Mouse (Mus musculus) adrenal gland, postnatal 10 days (tissue): Measurements from ENCODE around the gene Phka2. TPM values are rescaled to one million over a fixed set of nuclear protein-coding genes. Genes with fewer than 3 reads are reported as not detected.

Source experiments
- DNase-seq: peaks from one replicate; pipeline ENCODE4 v3.0.0; 2021; ENCODE audit warnings: mixed read lengths
- total RNA-seq, 2 experiments: library from RNA; stranded (reverse); gene quantifications; 2 replicates each; pipeline ENCODE4 v1.2.3; 2021

Phka2 gene
- total RNA-seq, 2 experiments from 2014 or later: 22.3 to 29.3 TPM

DNA sequence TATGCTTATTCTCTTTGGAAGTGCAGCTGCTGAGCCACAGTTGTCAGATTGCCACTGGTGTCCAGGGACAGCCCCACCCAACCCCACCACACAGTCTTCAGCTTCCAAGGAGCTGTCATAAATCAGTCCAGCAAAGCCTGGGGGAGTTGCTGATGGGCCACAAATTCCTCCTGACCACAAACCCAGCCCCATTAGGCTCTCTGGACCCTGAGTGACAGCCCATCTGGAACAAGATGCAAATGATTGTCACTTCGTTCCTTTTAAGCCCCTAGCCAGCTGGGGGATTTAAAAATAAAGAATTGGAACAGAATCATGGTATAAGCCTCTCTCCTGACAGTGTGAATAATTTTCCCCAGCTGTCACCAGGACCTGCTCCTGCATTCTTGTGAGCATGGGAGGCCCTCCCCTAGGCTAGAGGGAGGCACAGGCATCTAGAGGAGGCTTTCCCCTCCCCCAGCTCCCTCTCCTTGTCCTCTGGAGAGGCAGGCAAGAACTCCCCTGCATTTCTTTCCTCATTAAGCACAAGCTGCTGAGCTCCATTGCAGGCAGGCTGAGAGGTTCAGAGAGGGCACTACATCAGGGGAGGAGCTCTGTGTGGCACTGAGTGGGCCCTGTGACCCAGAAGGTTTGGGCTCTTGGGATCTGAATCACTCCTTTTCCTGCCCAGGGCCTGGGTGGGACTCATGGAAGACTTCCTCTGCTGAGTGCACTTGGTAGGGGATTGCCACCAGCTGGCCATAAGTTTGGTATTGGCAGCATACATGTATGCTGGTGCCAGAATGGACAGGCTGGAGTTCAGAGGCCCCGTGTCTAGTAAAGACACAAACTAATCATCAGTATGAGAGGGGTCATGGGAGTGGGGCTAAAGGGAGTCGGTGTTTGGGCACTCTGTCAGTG lies 96.8 kb downstream of the Phka2 start:
- DNase-seq: no peak

DNA sequence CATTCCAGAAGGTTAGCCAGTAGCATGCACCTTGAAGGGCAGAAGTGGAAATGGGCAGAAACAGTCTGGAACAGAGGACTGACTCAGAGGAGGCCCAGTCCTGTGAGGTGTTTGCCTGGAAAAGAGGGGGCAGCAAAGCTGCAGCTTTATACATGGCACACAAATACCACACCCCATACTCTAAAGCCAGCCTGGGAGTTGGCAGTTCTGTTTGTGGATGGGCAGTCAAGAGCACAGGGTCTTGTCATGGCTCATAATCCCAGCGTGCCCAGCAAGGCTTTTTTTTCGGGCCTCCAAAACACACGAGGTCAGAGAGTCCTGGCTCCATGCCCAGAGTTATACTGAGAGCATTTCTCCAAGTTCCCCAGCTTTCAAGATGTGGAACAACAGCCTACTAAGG lies 99.1 kb downstream of the Phka2 start:
- peak; percentile 54 for DNase-seq

DNA sequence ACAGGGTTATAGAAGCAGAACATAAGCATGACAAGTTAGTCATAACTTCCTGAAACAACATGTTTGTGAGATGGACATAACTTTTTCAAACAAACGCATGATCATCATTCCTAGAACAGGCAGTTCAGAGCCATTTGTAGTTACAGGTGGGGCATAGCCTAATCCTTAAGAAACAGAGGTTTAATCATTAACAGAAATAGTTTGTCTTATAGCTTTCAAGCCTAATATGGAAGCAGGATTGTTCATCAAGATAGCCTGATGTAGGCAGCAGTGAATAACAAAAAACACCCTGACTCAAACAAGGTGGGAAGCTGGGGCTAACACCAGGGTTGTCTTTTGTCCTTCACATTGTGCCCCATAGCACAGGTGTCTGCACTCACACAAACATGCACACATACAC lies 100.8 kb downstream of the Phka2 start:
- DNase-seq: no peak

DNA sequence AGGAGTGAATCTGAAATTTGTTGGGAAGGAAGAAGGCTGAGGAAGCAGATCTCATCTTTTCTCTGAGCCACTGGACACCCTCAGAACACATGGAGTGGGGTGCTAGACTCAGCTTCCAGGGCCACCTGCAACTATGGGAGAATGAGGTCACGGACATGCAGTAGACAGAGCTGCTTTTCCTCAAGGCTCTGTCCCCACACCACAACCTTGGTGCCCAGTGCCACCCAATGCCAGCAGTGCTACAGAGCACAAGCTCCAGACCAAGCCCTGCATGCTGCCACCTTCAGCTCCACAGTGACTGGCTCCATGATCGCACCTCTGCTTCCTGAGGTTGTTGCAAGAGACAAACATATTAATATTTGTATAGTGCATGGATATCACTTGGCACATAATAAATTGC lies 101.3 kb downstream of the Phka2 start:
- peak; percentile 31 for DNase-seq

DNA sequence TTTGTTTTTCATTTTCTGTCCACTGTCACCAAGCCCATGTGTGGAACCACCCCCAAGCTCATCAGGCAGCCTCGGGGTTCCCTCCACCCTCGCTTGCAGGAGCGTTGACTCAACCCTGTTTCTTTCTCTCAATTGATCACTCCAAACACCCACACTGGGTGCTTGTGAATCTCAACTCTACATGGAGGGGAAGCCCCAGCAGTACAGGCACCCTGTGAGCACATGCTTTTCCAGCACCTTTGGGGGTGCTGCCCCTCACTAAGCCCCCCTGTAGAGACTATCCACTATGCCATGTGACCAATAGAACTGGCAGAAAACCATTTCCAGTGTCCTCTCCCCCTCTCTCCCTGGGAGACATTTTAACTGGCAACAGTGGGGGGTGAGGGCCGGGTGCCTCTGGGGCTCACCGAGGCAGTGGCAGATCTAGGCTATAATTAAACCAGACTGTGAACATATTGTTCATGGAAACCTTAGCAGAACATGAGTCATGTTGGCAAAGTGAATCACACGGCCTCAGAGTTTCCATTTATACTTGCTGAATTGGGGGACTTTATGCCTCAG lies 102.1 kb downstream of the Phka2 start:
- DNase-seq: no peak

DNA sequence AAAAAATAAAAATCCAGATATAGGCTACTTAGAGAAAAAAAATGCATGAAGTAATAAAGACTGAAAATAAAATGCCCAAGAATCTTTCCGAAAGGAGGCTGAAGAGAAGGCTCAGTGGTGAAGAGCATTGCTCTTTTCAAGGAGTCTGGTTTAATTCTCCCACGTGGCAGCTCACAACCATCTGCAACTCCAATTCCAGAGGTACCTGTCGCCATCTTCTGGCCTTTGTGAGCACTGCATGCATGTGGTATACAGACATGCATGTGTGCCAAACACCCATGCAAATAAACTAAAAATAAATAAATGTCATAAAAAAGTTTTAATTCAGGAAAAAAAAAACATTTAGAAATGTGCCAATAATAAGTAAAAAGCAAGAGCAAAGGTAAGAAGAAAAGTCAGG lies 107.9 kb downstream of the Phka2 start:
- peak; percentile 52 for DNase-seq

DNA sequence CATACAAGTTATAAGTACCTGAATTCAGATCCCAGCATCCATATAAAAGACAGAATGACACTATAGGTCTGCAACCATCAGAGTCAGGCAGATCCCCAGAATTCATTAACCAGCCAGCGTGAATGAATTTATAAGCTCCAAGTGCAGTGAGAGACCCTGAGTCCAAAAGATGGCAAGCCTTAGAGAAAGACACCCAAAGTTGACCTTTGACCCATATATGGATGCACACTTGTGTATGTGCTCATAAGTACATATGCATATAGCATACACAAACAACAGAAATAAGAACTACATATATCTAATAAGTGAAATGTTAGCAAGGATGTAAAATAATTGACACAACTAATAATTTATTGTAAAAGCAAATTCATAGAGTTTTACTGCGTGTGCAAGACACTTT lies 108.5 kb downstream of the Phka2 start:
- DNase-seq: no peak

DNA sequence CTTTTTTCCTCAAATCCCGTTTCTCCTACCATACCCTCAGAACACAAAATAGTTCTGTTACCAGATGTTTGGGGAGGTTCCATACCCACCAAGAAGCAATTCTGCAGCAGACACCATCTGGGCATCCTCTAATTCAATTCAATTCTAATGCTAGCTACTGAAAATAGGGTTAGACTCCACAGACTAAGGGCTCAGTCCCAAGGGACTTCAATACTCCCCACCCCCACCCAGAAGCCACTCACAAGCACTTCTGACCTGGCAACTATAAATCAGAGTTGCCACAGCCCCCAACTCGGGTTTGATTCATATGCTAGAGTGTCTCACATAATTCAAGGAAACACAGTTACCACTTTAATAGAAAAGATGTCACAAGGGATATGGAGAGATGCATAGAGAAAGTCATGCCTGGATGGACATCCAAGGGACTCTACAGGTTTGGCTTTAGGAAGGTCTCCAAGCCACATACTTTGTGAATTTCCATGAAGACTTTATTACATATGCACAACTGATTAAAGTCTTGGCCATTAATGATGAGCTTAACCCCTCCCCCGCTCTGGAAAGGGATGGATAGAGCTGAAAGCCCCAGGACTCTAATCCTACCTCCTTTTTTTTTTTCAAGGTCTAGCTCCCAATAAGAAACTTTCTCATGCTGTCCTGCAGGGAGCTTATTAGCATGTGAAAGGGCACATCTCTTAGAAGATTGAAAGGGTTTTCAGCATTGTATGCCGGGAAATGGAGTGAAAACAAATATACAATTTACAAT lies 109.1 kb downstream of the Phka2 start:
- DNase-seq: no peak

Other genes starting within 250 kb of the Phka2 start
- 1 to 10 TPM; 1.3 to 1.4 TPM for gene Adgrg2, start 111.5 kb upstream of the Phka2 start, total RNA-seq
- not detected for gene Ppef1, start 233.6 kb downstream of the Phka2 start, total RNA-seq